Mouse (Mus musculus): ENCODE results near the gene Dlec1. TPM values are rescaled to one million over a fixed set of nuclear protein-coding genes. Genes with fewer than 3 reads are reported as not detected.

The Dlec1 gene
- polyA plus RNA-seq, 3 experiments from 2014 or later, result 0.15 to 0.34 TPM; not detected in 1

- ATAC-seq, result no peak
These were observed 42.4 kb downstream of the Dlec1 start for GRCm38 (mm10) chr9:119144696-119145095.

GRCm38 (mm10) chr9:119145137-119145536 lies 42.9 kb downstream of the Dlec1 start:
- no peak for ATAC-seq

DNA sequence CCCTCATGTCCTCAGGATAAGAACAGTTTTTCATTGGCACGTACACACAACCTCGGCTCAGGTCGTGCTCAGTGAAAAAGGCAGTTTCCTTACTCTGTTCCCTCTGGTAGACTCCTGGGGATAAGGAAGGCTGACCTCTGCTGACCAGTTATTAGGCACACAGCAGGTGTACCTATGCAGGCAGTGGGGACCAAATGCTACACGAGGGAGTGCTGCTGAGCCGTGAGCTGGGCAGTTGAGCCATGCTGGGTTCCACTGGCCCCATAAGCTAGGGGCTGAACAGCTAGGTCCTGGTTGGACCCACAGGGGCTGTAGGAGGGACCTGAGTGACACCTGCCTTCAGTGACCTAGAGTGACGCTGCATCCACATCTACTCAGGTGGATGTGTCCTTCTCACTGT lies 43.4 kb downstream of the Dlec1 start:
- ATAC-seq, result no peak

GRCm38 (mm10) chr9:119146098-119146770 lies 44.0 kb downstream of the Dlec1 start:
- no peak for ATAC-seq

GRCm38 (mm10) chr9:119149601-119150000 lies 47.3 kb downstream of the Dlec1 start:
- ATAC-seq, result no peak

- no peak for ATAC-seq
These were observed 49.5 kb downstream of the Dlec1 start for GRCm38 (mm10) chr9:119151751-119152150.

GRCm38 (mm10) chr9:119155416-119155815 lies 53.1 kb downstream of the Dlec1 start:
- ATAC-seq, result no peak

GRCm38 (mm10) chr9:119155826-119156225 lies 53.5 kb downstream of the Dlec1 start:
- ATAC-seq, result no peak

GRCm38 (mm10) chr9:119156278-119157201 lies 54.3 kb downstream of the Dlec1 start, which contains the start of gene Acaa1b:
TSS of gene Acaa1b (minus strand) at chr9:119157093.
- no peak for ATAC-seq

DNA sequence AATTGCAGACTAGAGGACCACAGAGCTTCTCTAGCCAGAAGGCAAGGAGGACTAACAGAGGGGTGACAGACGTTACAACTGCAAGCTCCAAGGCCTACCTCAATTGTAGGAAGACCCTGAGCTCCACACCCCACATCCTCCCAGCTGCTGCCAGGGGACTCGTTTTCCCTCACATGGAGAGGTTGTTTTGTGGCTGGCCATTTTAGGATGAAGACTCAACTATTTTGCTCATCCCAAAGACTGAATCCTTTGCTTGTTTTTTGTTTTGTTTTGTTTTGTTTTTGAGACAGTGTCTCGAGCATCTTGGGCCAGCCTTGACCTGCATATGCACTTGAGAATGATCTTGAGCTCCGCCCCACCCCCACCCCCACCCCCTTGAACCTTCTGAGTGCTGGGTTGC lies 56.6 kb downstream of the Dlec1 start, which contains the start of gene Gm47289:
Gene Gm47289 (plus strand): TSS at position 301 of the 400 bp plus-strand sequence.
- ATAC-seq, result no peak

- ATAC-seq, result no peak
These were observed 58.4 kb downstream of the Dlec1 start for GRCm38 (mm10) chr9:119160689-119161088.

GRCm38 (mm10) chr9:119164743-119165142 lies 62.5 kb downstream of the Dlec1 start:
- ATAC-seq, result no peak

GRCm38 (mm10) chr9:119165548-119165947 lies 63.3 kb downstream of the Dlec1 start:
- ATAC-seq, result no peak

GRCm38 (mm10) chr9:119167608-119168007 lies 65.3 kb downstream of the Dlec1 start:
- ATAC-seq, result no peak

DNA sequence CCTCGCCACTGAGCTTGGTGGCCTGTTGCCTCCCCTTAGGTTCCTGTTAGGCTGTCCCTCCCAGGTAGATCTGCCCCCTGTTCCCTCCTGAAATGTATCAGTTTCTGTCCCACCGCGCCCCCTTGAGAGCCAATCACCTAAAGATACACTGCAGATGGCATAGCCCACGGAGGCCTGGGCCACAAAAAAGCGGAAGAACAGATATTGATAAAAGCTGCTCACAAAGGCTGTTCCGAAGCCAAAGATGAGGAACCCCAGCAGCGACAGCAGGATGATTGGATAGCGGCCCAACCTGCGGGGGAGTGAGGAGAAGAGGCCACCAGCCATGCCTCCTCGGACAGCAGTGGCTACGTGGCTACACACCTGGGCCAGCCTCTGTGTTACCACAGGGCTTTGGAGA lies 77.0 kb downstream of the Dlec1 start:
- ATAC-seq, result no peak

DNA sequence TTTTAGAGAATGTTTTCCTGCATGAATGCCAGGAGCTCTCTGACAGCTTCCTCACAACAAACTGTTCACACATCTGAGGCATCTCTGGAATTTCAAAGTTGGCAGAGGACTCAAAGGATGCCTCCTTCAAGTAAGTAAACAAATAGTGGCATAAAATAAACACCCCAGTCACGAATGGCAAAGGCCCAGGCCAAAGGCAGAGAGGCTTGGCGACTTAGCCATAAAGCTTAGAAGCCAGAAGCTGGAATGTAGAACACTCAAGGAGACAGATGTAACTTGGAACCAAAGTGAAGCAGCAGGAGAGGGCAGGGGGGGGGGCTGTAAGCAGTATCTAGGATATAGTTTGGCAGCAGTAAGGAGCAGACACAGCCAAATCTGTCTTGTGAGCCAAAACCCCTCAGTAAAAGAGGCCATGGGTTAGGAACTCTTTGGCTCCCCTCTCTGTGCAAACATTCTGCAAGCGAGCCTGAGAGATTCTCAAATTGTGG lies 79.0 kb downstream of the Dlec1 start:
- no peak for ATAC-seq

DNA sequence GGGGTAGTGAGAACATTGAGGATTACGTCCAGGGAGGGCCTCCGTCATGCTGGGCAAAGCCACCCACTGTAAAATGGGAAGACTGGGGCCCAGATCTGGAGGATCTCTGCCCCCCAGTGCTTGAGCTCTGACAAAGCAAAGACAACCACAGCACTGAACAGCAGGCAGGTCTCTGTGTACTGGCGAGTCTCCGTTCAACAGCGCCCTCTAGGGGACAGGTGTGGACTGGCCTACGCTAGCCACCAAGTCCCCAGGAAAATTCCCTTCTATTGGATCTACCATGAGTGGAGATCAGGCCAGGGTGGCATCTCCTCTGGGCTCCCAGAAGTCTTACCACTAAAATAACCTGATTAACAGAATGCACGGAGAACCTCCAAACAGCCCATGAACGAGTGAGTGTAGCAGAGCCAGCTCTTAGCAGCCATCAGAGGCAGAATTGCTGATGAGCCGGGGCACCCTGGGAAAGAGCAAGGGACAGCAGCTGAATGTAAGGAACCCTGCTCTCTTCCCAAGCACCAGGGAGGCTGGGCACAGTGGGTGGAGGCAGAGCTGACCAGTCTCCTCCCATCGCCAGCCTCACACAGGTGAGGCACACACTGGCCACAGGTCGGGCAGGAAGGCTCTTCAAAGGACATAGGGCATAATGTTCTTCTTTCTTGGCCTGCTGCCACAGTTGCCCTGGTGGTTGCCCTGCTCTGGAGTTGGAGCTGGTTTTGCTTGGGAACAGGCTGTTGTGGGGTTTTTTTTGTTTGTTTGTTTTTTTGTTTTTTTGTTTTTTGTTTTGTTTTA lies 90.1 kb downstream of the Dlec1 start:
- no peak for ATAC-seq

Other genes with a start within 250 kb of the Dlec1 start
- 1 to 10 TPM; 1.0 to 1.3 (median 1.3) TPM for gene Ctdspl, start 176.0 kb upstream of the Dlec1 start, polyA plus RNA-seq (2017; shearing (Covaris generic))
- 10 to 100 TPM; 17.6 to 20.9 (median 17.8) TPM for gene Vill, start 49.7 kb upstream of the Dlec1 start, polyA plus RNA-seq (2017; shearing (Covaris generic))
- 1 to 10 TPM in 2 of 3 experiments, under 1 TPM in 1; 0.34 to 1.9 (median 1.8) TPM for gene Plcd1, start 9.0 kb upstream of the Dlec1 start, polyA plus RNA-seq (2017; shearing (Covaris generic))
- gene Acaa1b, start 54.6 kb downstream of the Dlec1 start, polyA plus RNA-seq (2017; shearing (Covaris generic)), result not detected
- not detected for gene Gm47289, start 56.7 kb downstream of the Dlec1 start, polyA plus RNA-seq (2017; shearing (Covaris generic))
- not detected for gene Slc22a13, start 106.6 kb downstream of the Dlec1 start, polyA plus RNA-seq (2017; shearing (Covaris generic))
- 1 to 10 TPM; 7.1 to 8.6 (median 8.3) TPM for gene Oxsr1, start 219.9 kb downstream of the Dlec1 start, polyA plus RNA-seq (2017; shearing (Covaris generic))
- 10 to 100 TPM; 41.3 to 46.9 (median 41.3) TPM for gene Acaa1a, start 237.2 kb downstream of the Dlec1 start, polyA plus RNA-seq (2017; shearing (Covaris generic))
- gene Myd88, start 238.9 kb downstream of the Dlec1 start, polyA plus RNA-seq (2017; shearing (Covaris generic)), result 10 to 100 TPM; 72.5 to 96.3 (median 75.1) TPM